Mouse (Mus musculus): ENCODE results near the gene Dst. TPM values are rescaled to one million over a fixed set of nuclear protein-coding genes. Genes with fewer than 3 reads are reported as not detected.
A peak's percentile ranks its signal among the peaks of the same experiment; 100 is the strongest.

The Dst gene
- polyA plus RNA-seq, 1 experiment from 2014 or later, result 15.6 TPM

DNA sequence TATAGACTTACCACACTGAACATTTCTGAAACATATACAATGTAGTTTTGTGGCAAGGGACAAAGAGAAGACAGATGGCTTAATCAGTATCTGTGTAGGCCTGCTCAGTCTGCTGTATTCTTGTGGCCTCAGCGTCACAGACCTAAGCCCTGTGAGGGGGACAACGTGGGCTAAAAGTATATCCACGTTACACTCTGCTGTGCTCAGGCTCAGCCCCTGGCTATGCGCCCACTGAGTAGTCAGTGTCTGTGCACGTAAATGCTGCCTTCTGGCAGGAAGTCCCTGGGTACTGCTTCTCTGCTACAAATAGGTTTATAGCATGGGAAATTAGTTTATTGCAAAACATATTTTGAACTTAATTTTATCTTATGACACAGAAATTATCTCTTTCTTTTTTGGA lies 186.3 kb downstream of the Dst start:
- 61% methylated on average over 5 of the region's 5 CpGs for WGBS
- DNase-seq (peak; percentile 32), ATAC-seq (ENCODE audit: insufficient read depth) (no peak)

DNA sequence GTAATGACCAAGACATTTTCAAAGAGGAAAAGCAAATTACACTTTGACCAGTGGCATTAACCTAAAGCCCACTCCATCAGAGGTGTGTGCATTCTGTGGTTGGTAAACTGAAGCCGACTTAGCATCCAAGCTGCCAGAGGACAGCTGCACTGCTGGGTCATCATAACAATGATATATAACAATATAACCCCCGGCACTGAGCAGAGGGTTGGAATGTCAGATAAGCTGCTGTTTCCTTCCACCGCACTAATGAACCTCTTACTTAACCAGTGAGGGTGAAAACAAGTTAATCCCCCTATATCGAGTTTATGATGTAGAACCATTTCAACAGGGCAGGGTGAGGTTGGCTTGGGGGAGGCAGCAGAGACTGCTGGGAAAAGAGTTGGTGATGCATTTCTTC lies 187.1 kb downstream of the Dst start:
- no peak overlapping the region for H3K4me2 ChIP-seq
- no peak for ATAC-seq (ENCODE audit: insufficient read depth)
- 36% methylated on average over 4 of the region's 4 CpGs for WGBS
- H3K9me3 ChIP-seq (ENCODE audit: low read depth, low read length), result no peaks in the 10 kb centered on the region
- no peak for DNase-seq
- H3K36me3 ChIP-seq (ENCODE audit: insufficient read depth), result no peaks in the 10 kb centered on the region
- TF ChIP-seq CTCF (IDR thresholded peaks at IDR 0.05; ENCODE audit: low read depth), result no peak
- no peak overlapping the region for H3K9ac ChIP-seq
- H3K27ac ChIP-seq (ENCODE audit: low read depth), result no peak overlapping the region
- H3K27me3 ChIP-seq (ENCODE audit: insufficient read depth, low read length), result no peaks in the 10 kb centered on the region
- no peak overlapping the region for H3K4me3 ChIP-seq (ENCODE audit: low read depth, low read length)
- no peaks in the 10 kb centered on the region for H3K4me1 ChIP-seq (ENCODE audit: insufficient read depth)

More for the DNA sequence above, 186.3 kb downstream of the Dst start:
- no peak overlapping the region for H3K27ac ChIP-seq (ENCODE audit: low read depth)
- no peak overlapping the region for H3K4me2 ChIP-seq
- H3K4me1 ChIP-seq (ENCODE audit: insufficient read depth), result no peaks in the 10 kb centered on the region
- H3K36me3 ChIP-seq (ENCODE audit: insufficient read depth), result no peaks in the 10 kb centered on the region
- no peak overlapping the region for H3K9ac ChIP-seq
- TF ChIP-seq CTCF (IDR thresholded peaks at IDR 0.05; ENCODE audit: low read depth), result no peak
- H3K27me3 ChIP-seq (ENCODE audit: insufficient read depth, low read length), result no peaks in the 10 kb centered on the region
- no peaks in the 10 kb centered on the region for H3K9me3 ChIP-seq (ENCODE audit: low read depth, low read length)
- no peak overlapping the region for H3K4me3 ChIP-seq (ENCODE audit: low read depth, low read length)

DNA sequence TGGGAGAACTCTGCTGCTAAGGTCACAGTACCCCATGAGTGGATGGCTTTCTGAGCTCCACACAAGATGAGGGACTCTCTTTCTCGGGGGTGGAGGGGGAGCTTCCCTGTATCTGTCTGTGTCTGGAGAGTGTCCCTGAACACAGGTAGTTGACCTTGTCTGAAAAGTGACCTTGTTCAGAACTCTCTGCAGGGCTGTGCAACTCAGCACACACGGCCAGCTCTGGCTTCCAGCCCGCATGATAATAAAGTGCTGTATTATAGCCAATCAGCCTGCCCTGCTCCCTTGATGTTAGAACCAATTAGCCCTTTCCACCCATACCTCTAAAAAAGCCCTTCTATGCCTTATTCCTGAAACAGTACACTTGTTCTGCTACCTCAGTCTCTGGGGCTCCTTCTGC lies 188.9 kb downstream of the Dst start:
- 49% methylated on average over 3 of the region's 3 CpGs for WGBS
- no peak for DNase-seq
- no peak for TF ChIP-seq CTCF (IDR thresholded peaks at IDR 0.05; ENCODE audit: low read depth)
- H3K4me3 ChIP-seq (ENCODE audit: low read depth, low read length), result no peak overlapping the region
- H3K36me3 ChIP-seq (ENCODE audit: insufficient read depth), result no peaks in the 10 kb centered on the region
- no peak overlapping the region for H3K4me2 ChIP-seq
- no peak overlapping the region for H3K9ac ChIP-seq
- no peak overlapping the region for H3K27ac ChIP-seq (ENCODE audit: low read depth)
- ATAC-seq (ENCODE audit: insufficient read depth), result no peak
- H3K9me3 ChIP-seq (ENCODE audit: low read depth, low read length), result no peaks in the 10 kb centered on the region
- H3K27me3 ChIP-seq (ENCODE audit: insufficient read depth, low read length), result no peaks in the 10 kb centered on the region
- no peaks in the 10 kb centered on the region for H3K4me1 ChIP-seq (ENCODE audit: insufficient read depth)

DNA sequence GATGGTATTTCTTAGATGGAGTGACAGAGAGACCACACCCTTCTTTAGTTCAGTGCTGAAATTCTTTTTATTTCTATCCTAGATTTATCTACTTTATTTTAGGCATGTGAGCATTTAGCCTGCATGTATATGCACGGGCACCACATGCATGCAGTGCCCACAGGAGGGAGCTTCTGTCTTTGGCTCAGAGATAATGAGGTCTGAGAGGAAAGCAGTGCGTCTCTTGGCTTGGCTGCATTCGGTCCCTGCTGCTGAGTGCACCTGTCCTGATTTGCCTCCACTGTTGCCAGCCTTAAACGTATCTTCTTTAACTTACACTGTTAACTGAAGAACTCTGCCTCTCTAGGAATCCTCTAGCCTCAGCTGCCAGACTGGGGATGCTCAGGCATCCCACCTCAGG lies 189.6 kb downstream of the Dst start:
- Histone ChIP-seq H3K9ac (no peak overlapping the region), H3K9me3 (ENCODE audit: low read depth, low read length) (no peaks in the 10 kb centered on the region), H3K4me1 (ENCODE audit: insufficient read depth) (no peaks in the 10 kb centered on the region), H3K27ac (ENCODE audit: low read depth) (no peak overlapping the region), H3K4me3 (ENCODE audit: low read depth, low read length) (no peak overlapping the region), H3K36me3 (ENCODE audit: insufficient read depth) (no peaks in the 10 kb centered on the region), H3K4me2 (no peak overlapping the region), H3K27me3 (ENCODE audit: insufficient read depth, low read length) (no peaks in the 10 kb centered on the region)
- TF ChIP-seq CTCF (IDR thresholded peaks at IDR 0.05; ENCODE audit: low read depth), result no peak
- DNase-seq (no peak), ATAC-seq (ENCODE audit: insufficient read depth) (no peak)
- WGBS, result 47% methylated on average over 4 of the region's 4 CpGs

DNA sequence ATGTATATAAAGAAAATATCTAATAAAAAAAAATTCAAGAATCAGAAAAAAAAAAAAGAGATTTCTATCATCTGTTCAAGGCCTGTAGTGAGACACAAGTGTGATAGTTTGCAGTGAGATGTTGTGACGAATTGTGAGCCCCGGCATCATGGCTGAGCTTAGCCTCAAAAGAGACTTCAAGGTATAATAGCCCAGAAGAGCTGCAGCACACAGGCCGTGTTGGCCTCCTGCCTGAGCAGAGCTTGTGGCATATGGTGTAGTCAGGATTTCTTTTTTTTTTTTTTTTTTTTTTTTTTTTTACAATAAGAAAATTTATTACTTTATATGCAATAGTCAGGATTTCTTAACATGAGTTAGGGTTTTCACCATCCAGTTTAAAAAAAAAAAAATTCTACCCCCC lies 191.4 kb downstream of the Dst start:
- Histone ChIP-seq H3K4me2 (no peak overlapping the region), H3K9me3 (ENCODE audit: low read depth, low read length) (no peaks in the 10 kb centered on the region), H3K36me3 (ENCODE audit: insufficient read depth) (no peaks in the 10 kb centered on the region), H3K4me1 (ENCODE audit: insufficient read depth) (no peaks in the 10 kb centered on the region), H3K9ac (no peak overlapping the region), H3K27me3 (ENCODE audit: insufficient read depth, low read length) (no peaks in the 10 kb centered on the region), H3K4me3 (ENCODE audit: low read depth, low read length) (no peak overlapping the region), H3K27ac (ENCODE audit: low read depth) (no peak overlapping the region)
- DNase-seq, result no peak
- no peak for TF ChIP-seq CTCF (IDR thresholded peaks at IDR 0.05; ENCODE audit: low read depth)
- WGBS, result 76% methylated on average over 3 of the region's 3 CpGs
- ATAC-seq (ENCODE audit: insufficient read depth), result no peak

DNA sequence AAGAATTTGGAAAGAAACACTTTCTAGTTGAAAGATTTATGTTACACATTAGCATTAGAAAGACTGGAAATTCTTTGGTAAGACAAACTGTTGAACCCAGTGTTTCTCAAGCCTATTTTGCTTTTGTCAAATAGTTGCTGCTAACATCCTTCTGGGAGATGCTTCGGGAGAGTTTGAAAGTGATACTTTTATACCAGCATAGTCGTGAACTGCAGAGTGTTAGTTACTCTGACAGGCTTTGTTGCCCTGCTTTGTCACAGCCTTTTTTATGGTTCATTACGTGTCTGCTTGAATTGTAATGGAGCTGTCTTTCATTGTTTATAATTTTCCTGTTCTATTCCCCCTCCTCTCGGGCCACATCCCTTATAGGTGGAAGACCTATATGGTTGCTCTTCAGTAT lies 192.4 kb downstream of the Dst start:
- no peaks in the 10 kb centered on the region for H3K27me3 ChIP-seq (ENCODE audit: insufficient read depth, low read length)
- H3K36me3 ChIP-seq (ENCODE audit: insufficient read depth), result no peaks in the 10 kb centered on the region
- WGBS, result 55% methylated on average over 4 of the region's 4 CpGs
- H3K27ac ChIP-seq (ENCODE audit: low read depth), result no peak overlapping the region
- no peak for DNase-seq
- no peaks in the 10 kb centered on the region for H3K9me3 ChIP-seq (ENCODE audit: low read depth, low read length)
- no peak overlapping the region for H3K4me2 ChIP-seq
- ATAC-seq (ENCODE audit: insufficient read depth), result no peak
- TF ChIP-seq CTCF (IDR thresholded peaks at IDR 0.05; ENCODE audit: low read depth), result no peak
- no peaks in the 10 kb centered on the region for H3K4me1 ChIP-seq (ENCODE audit: insufficient read depth)
- H3K9ac ChIP-seq, result no peak overlapping the region
- no peak overlapping the region for H3K4me3 ChIP-seq (ENCODE audit: low read depth, low read length)

DNA sequence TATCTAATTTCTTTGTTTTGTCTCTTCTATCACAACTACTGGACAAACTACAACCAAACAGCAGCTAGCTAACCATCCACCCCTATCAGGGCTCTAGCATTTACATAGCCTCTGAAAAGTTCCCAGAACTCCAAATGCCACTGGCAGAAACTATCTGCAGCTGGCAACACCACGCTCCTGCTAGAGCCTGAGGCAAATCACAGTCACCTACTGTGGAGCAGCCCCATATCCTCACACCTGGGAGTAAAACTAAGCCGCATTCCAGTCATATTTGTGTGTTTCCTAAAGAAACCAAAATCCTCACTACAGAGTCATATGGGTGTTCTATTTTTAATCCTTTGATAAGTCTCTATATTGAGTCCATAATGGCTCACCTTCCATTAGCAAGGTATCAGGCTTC lies 194.6 kb downstream of the Dst start:
- Histone ChIP-seq H3K4me2 (no peak overlapping the region), H3K4me1 (ENCODE audit: insufficient read depth) (no peaks in the 10 kb centered on the region), H3K9me3 (ENCODE audit: low read depth, low read length) (no peaks in the 10 kb centered on the region), H3K27me3 (ENCODE audit: insufficient read depth, low read length) (no peaks in the 10 kb centered on the region), H3K36me3 (ENCODE audit: insufficient read depth) (no peaks in the 10 kb centered on the region), H3K27ac (ENCODE audit: low read depth) (no peak overlapping the region), H3K9ac (no peak overlapping the region), H3K4me3 (ENCODE audit: low read depth, low read length) (no peak overlapping the region)
- ATAC-seq (ENCODE audit: insufficient read depth) (no peak), DNase-seq (no peak)
- no peak for TF ChIP-seq CTCF (IDR thresholded peaks at IDR 0.05; ENCODE audit: low read depth)
- WGBS, result 78% methylated on average over 2 of the region's 2 CpGs

DNA sequence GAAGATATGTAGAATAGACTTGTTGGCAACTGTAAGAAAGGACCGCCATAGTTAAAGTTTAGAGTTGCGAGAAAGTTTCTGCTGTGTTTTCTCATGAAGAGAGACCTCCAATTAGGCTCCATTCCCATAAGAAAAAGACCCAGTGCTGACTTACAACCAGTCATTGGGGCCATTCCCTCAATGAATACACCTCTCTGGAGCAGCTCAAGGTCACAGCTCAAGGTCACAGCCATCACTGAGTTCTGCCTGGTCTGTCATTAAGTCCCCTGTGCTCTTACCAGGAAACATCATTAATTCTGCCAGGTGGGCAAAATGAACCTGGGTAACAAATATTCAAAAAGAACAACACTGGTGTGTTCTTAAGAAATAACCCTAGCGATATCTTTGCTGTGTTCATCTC lies 195.2 kb downstream of the Dst start:
- no peaks in the 10 kb centered on the region for H3K27me3 ChIP-seq (ENCODE audit: insufficient read depth, low read length)
- peak overlapping the region; percentile 32; the same call in 1 of the 2 replicates for H3K4me2 ChIP-seq
- H3K36me3 ChIP-seq (ENCODE audit: insufficient read depth), result no peaks in the 10 kb centered on the region
- 72% methylated on average over 3 of the region's 3 CpGs for whole genome bisulfite sequencing
- no peak overlapping the region for H3K9ac ChIP-seq
- no peaks in the 10 kb centered on the region for H3K4me1 ChIP-seq (ENCODE audit: insufficient read depth)
- ATAC-seq (ENCODE audit: insufficient read depth) (no peak), DNase-seq (no peak)
- no peak for TF ChIP-seq CTCF (IDR thresholded peaks at IDR 0.05; ENCODE audit: low read depth)
- no peak overlapping the region; the same call in 1 of the 2 replicates for H3K27ac ChIP-seq (ENCODE audit: low read depth)
- H3K9me3 ChIP-seq (ENCODE audit: low read depth, low read length), result no peaks in the 10 kb centered on the region
- no peak overlapping the region for H3K4me3 ChIP-seq (ENCODE audit: low read depth, low read length)
